Mouse (Mus musculus): Measurements from ENCODE around the gene Hspa4. TPM values are rescaled to one million over a fixed set of nuclear protein-coding genes. Genes with fewer than 3 reads are reported as not detected.
"Not testable (repeated sequence)": the region's sequence is repeated elsewhere in the genome, so short reads cannot be mapped to it uniquely, and the experiment has no call there.

The Hspa4 gene
- polyA plus RNA-seq, 1 experiment, result 708 TPM

DNA sequence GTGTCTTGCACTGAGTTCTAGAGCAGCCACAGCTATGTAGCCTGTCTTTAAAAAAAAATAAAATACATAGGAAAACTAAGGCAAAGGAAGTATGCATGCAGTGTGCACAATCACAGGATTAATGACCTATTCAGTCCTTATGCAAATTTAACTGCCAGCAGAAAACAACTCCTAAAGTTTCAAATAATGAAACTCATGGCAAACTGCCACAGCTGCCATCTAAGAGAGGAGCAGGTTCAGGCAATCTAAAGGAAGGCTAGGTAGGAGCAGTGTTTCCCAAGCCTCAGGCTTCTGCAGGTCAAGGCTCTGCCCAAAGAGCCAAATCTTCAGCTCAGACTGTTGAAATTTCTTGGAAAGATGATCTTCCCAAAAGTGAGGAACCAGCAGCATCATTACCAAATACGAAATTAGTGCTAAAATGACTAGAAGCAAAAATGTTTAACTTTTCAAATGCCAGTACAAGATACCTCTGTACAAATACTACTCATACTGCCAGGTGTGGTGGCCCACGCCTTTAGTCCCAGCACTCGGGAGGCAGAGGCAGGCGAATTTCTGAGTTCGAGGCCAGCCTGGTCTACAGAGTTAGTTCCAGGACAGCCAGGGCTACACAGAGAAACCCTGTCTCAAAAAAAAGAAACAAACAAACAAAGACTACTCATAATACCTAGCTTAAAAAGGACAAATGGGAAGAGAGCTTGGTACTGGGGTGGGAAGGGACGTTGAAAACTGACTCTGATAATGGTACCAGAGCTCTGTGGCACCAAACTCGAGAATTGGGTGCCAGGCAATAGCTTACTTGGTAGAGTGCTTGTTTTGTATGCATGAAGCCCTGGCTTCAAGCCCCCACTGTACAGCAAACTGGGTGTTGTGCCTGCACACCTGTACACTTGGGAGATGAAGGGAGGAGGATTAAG is 2.1 kb downstream of the Hspa4 start:
- Histone ChIP-seq H3K4me1 (ENCODE audit: control insufficient read depth, insufficient read depth, low read length) (peaks cover 13% of the 10 kb centered on the region), H3K4me3 (ENCODE audit: insufficient read depth, low read depth, low read length) (no peak overlapping the region), H3K27ac (ENCODE audit: insufficient read depth, low read depth, low read length) (no peak overlapping the region)
- TF ChIP-seq CTCF (IDR thresholded peaks at IDR 0.05; ENCODE audit: insufficient read depth, low read depth, low read length) (no peak), POLR2A (IDR thresholded peaks at IDR 0.05; ENCODE audit: insufficient read depth, low read depth, low read length) (no peak)
- WGBS, result 69% methylated on average over 7 of the region's 7 CpGs

- Histone ChIP-seq H3K27ac (ENCODE audit: insufficient read depth, low read depth, low read length) (no peak overlapping the region), H3K4me3 (ENCODE audit: insufficient read depth, low read depth, low read length) (no peak overlapping the region), H3K4me1 (ENCODE audit: control insufficient read depth, insufficient read depth, low read length) (peaks cover 13% of the 10 kb centered on the region)
- TF ChIP-seq POLR2A (IDR thresholded peaks at IDR 0.05; ENCODE audit: insufficient read depth, low read depth, low read length) (no peak), CTCF (IDR thresholded peaks at IDR 0.05; ENCODE audit: insufficient read depth, low read depth, low read length) (no peak)
- 60% methylated on average over 4 of the region's 4 CpGs for WGBS
These were observed 3.4 kb downstream of the Hspa4 start for GRCm38 (mm10) chr11:53296880-53297279.

DNA sequence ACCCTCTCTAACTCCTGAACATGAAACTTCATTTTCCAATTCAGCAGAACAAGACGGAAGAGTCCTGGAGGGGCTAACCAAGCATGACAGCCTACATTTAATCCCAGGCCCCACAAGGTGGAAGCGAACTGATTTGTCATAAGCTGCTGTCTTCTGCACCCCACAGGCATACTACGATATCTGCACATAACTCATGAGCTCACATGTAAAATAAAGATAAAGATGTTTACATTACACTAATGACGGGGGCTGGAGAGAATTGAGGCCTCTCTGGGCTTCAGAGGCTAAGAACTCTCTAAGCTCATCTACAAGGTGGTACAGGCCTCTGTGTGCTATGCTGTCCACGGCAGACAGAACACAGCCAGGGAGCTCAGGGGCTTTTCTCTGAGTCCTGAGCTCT is 5.8 kb downstream of the Hspa4 start:
- peaks cover 9% of the 10 kb centered on the region for H3K4me1 ChIP-seq (ENCODE audit: control insufficient read depth, insufficient read depth, low read length)
- H3K27ac ChIP-seq (ENCODE audit: insufficient read depth, low read depth, low read length), result no peak overlapping the region
- 73% methylated on average over 5 of the region's 5 CpGs for WGBS
- TF ChIP-seq CTCF (IDR thresholded peaks at IDR 0.05; ENCODE audit: insufficient read depth, low read depth, low read length) (no peak), POLR2A (IDR thresholded peaks at IDR 0.05; ENCODE audit: insufficient read depth, low read depth, low read length) (no peak)
- H3K4me3 ChIP-seq (ENCODE audit: insufficient read depth, low read depth, low read length), result no peak overlapping the region

DNA sequence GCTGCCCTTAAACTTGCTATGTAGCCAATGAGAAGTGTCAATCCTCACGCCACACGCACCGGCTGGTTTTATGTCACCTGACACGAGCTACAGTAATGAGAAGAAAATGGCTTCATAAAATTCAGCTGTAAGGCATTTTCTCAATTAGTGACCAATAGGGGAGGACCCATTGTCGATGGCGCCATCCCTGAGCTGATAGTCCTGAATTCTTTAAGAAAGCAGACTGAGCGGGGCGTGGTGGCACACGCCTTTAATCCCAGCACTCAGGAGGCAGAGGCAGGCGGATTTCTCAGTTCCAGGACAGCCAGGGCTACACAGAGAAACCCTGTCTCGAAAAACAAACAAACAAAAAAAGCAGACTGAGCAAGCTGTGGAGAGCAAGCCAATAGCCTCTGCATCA is 9.4 kb downstream of the Hspa4 start:
- Histone ChIP-seq H3K4me1 (ENCODE audit: control insufficient read depth, insufficient read depth, low read length) (no peaks in the 10 kb centered on the region; the same call in 1 of the 2 replicates), H3K4me3 (ENCODE audit: insufficient read depth, low read depth, low read length) (no peak overlapping the region), H3K27ac (ENCODE audit: insufficient read depth, low read depth, low read length) (no peak overlapping the region)
- TF ChIP-seq CTCF (IDR thresholded peaks at IDR 0.05; ENCODE audit: insufficient read depth, low read depth, low read length), result no peak
- TF ChIP-seq POLR2A (IDR thresholded peaks at IDR 0.05; ENCODE audit: insufficient read depth, low read depth, low read length), result no peak
- 88% methylated on average over 11 of the region's 11 CpGs for WGBS

- 91% methylated on average over 2 of the region's 2 CpGs for WGBS
- not testable (repeated sequence) for H3K4me3 ChIP-seq (ENCODE audit: insufficient read depth, low read depth, low read length); H3K4me1 ChIP-seq (ENCODE audit: control insufficient read depth, insufficient read depth, low read length); H3K27ac ChIP-seq (ENCODE audit: insufficient read depth, low read depth, low read length)
These were observed 10.1 kb downstream of the Hspa4 start for GRCm38 (mm10) chr11:53290187-53290586.

DNA sequence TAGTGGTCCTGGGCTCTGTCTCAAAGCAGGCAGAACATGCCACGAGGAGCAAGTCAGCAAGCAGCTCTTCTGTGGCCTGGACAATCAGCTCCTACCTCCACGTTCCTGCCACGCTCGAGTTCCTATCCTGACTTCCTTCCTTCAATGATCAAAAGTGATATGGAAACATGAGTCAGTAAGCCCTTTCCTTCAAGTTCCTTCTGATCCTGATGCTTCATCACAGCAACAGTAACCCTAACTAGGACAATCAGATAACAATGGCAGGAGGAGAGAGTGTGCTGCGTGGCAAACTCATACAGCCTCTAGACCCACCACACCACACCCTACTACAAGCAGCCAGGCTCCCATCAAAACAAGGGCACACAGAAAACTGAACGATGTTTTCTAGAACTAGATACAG is 14.4 kb downstream of the Hspa4 start:
- TF ChIP-seq CTCF (IDR thresholded peaks at IDR 0.05; ENCODE audit: insufficient read depth, low read depth, low read length) (no peak), POLR2A (IDR thresholded peaks at IDR 0.05; ENCODE audit: insufficient read depth, low read depth, low read length) (no peak)
- H3K4me1 ChIP-seq (ENCODE audit: control insufficient read depth, insufficient read depth, low read length), result no peaks in the 10 kb centered on the region
- H3K4me3 ChIP-seq (ENCODE audit: insufficient read depth, low read depth, low read length), result no peak overlapping the region
- no peak overlapping the region for H3K27ac ChIP-seq (ENCODE audit: insufficient read depth, low read depth, low read length)
- WGBS, result 91% methylated on average over 6 of the region's 6 CpGs

- Histone ChIP-seq H3K27ac (ENCODE audit: insufficient read depth, low read depth, low read length) (no peak overlapping the region), H3K4me1 (ENCODE audit: control insufficient read depth, insufficient read depth, low read length) (no peaks in the 10 kb centered on the region), H3K4me3 (ENCODE audit: insufficient read depth, low read depth, low read length) (no peak overlapping the region)
- TF ChIP-seq CTCF (IDR thresholded peaks at IDR 0.05; ENCODE audit: insufficient read depth, low read depth, low read length), result no peak
- TF ChIP-seq POLR2A (IDR thresholded peaks at IDR 0.05; ENCODE audit: insufficient read depth, low read depth, low read length), result no peak
- 88% methylated on average over 4 of the region's 4 CpGs for WGBS
These were observed 21.8 kb downstream of the Hspa4 start for GRCm38 (mm10) chr11:53278411-53278810.

- Histone ChIP-seq H3K4me3 (ENCODE audit: insufficient read depth, low read depth, low read length) (no peak overlapping the region), H3K27ac (ENCODE audit: insufficient read depth, low read depth, low read length) (no peak overlapping the region), H3K4me1 (ENCODE audit: control insufficient read depth, insufficient read depth, low read length) (no peaks in the 10 kb centered on the region)
- TF ChIP-seq CTCF (IDR thresholded peaks at IDR 0.05; ENCODE audit: insufficient read depth, low read depth, low read length) (no peak), POLR2A (IDR thresholded peaks at IDR 0.05; ENCODE audit: insufficient read depth, low read depth, low read length) (no peak)
- 94% methylated on average over 3 of the region's 3 CpGs for WGBS
These were observed 24.9 kb downstream of the Hspa4 start for GRCm38 (mm10) chr11:53275358-53275757.

GRCm38 (mm10) chr11:53273313-53273712 is 26.9 kb downstream of the Hspa4 start:
- WGBS, result 75% methylated on average over 5 of the region's 5 CpGs
- no peak overlapping the region for H3K4me3 ChIP-seq (ENCODE audit: insufficient read depth, low read depth, low read length)

More at GRCm38 (mm10) chr11:53273313-53273712, 26.9 kb downstream of the Hspa4 start:
- TF ChIP-seq CTCF (IDR thresholded peaks at IDR 0.05; ENCODE audit: insufficient read depth, low read depth, low read length) (no peak), POLR2A (IDR thresholded peaks at IDR 0.05; ENCODE audit: insufficient read depth, low read depth, low read length) (no peak)
- Histone ChIP-seq H3K27ac (ENCODE audit: insufficient read depth, low read depth, low read length) (no peak overlapping the region), H3K4me1 (ENCODE audit: control insufficient read depth, insufficient read depth, low read length) (no peaks in the 10 kb centered on the region)
